Mouse (Mus musculus) lung, embryonic 15.5 days (tissue): Measurements from ENCODE around the gene Rilp. TPM values are rescaled to one million over a fixed set of nuclear protein-coding genes. Genes with fewer than 3 reads are reported as not detected.

Experiments
- ATAC-seq: fragments of 200-750 bp; cut with Nextera tagmentation; 2 replicates; pipeline ENCODE4 v1.8.0; 2017; ENCODE audit warnings: moderate number of reproducible peaks, borderline replicate concordance; ENCODE audit not compliant: low FRiP score, low TSS enrichment; ENCODE audit errors: extremely low read depth
- H3K27ac ChIP-seq: fragments of 300-500 bp; sonication (generic); 2 replicates; pipeline ENCODE4 v1.5.1; 2015; ENCODE audit warnings: moderate library complexity, mild to moderate bottlenecking, inconsistent platforms
- H3K27me3 ChIP-seq: fragments of 300-500 bp; sonication (generic); 2 replicates; pipeline ENCODE4 v1.6.1; 2015; ENCODE audit warnings: inconsistent platforms
- H3K36me3 ChIP-seq: fragments of 300-500 bp; sonication (generic); 2 replicates; pipeline ENCODE4 v1.6.1; 2015; ENCODE audit warnings: inconsistent platforms
- H3K4me1 ChIP-seq: fragments of 300-500 bp; sonication (generic); 2 replicates; pipeline ENCODE4 v1.6.1; 2015; ENCODE audit warnings: inconsistent platforms
- H3K4me2 ChIP-seq: fragments of 300-500 bp; sonication (generic); 2 replicates; pipeline ENCODE4 v1.6.1; 2015; ENCODE audit warnings: inconsistent platforms, mild to moderate bottlenecking, moderate library complexity
- H3K4me3 ChIP-seq: fragments of 300-500 bp; sonication (generic); 2 replicates; pipeline ENCODE4 v1.5.1; 2015; ENCODE audit warnings: mild to moderate bottlenecking, inconsistent platforms
- H3K9ac ChIP-seq: fragments of 300-500 bp; sonication (generic); 2 replicates; pipeline ENCODE4 v1.6.1; 2015; ENCODE audit warnings: inconsistent platforms
- H3K9me3 ChIP-seq: fragments of 300-500 bp; sonication (generic); 2 replicates; pipeline ENCODE4 v1.6.1; 2016; ENCODE audit warnings: inconsistent platforms
- WGBS: fragments of 180-500 bp; shearing (Covaris S2); methylation state at CpG from one replicate; pipeline ENCODE4 v1.1.7; 2015; 5-methylcytosine and 5-hydroxymethylcytosine counted together
- polyA plus RNA-seq: library from polyadenylated mRNA; unstranded; fragments of >200 nt; fragmentation: Nextera tagmentation; extraction: Ambion mirVana; gene quantifications from 2 replicates; pipeline ENCODE4 v1.2.1, GENCODE M21; 2015

The Rilp gene
- polyA plus RNA-seq, 1 experiment from 2014 or later = 0.66 TPM

GRCm38 (mm10) chr11:75529771-75530170 lies 19.9 kb downstream of the Rilp start:
- H3K9me3 ChIP-seq = no peaks in the 10 kb centered on the region
- ATAC-seq = no peak
- no peaks in the 10 kb centered on the region for H3K36me3 ChIP-seq
- H3K27ac ChIP-seq = no peak overlapping the region
- H3K9ac ChIP-seq = no peak overlapping the region
- WGBS = 26% methylated on average over 4 of the region's 4 CpGs
- no peak overlapping the region for H3K4me2 ChIP-seq
- no peaks in the 10 kb centered on the region for H3K27me3 ChIP-seq
- H3K4me1 ChIP-seq = peaks cover 19% of the 10 kb centered on the region
- no peak overlapping the region for H3K4me3 ChIP-seq

GRCm38 (mm10) chr11:75530325-75530724 lies 20.4 kb downstream of the Rilp start:
- peak overlapping the region; percentile 59 for H3K4me3 ChIP-seq

DNA sequence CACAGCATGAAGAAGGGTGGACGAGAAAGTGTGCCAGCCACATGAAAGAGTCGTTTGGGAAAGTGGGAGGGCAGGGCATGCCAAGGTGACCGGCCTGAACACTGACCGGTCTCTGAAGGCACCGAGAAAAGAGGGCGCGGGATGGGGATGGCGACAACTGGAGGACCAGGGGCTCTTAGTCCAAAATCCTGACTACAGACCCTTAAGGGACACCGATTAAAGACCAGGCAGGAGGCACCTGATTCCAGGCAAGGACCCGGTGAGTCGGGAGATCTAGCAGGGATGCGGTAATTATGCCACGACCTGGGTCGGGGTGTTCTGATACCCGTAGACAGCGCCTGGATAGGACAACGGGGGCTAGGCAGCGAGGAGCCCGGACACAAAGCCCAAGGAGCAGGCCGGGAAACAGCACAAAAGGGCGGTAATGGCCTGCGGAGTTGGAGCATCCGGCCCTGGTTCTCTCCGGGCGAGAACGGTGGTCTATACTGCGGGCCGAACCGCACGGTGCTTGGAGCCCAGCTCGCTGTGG lies 21.0 kb downstream of the Rilp start:
- H3K9ac ChIP-seq = peak overlapping the region; percentile 65
- H3K27me3 ChIP-seq = no peaks in the 10 kb centered on the region
- H3K9me3 ChIP-seq = no peaks in the 10 kb centered on the region
- peaks cover 26% of the 10 kb centered on the region for H3K4me1 ChIP-seq
- peak overlapping the region; percentile 98 for H3K4me2 ChIP-seq
- no peak for ATAC-seq
- H3K36me3 ChIP-seq = no peaks in the 10 kb centered on the region
- under 1% methylated on average over 31 of the region's 31 CpGs for WGBS
- H3K4me3 ChIP-seq = peak overlapping the region; percentile 59
- H3K27ac ChIP-seq = peak overlapping the region; percentile 92

More at GRCm38 (mm10) chr11:75530325-75530724, 20.4 kb downstream of the Rilp start:
- peak overlapping the region; percentile 65 for H3K9ac ChIP-seq
- no peaks in the 10 kb centered on the region for H3K36me3 ChIP-seq
- H3K9me3 ChIP-seq = no peaks in the 10 kb centered on the region
- WGBS = under 1% methylated on average over 10 of the region's 10 CpGs
- H3K4me1 ChIP-seq = peaks cover 24% of the 10 kb centered on the region
- H3K4me2 ChIP-seq = peak overlapping the region; percentile 98
- ATAC-seq = peak; percentile 65; the same call in 1 of the 2 replicates
- no peaks in the 10 kb centered on the region for H3K27me3 ChIP-seq
- no peak overlapping the region for H3K27ac ChIP-seq

GRCm38 (mm10) chr11:75531469-75532242 lies 21.8 kb downstream of the Rilp start, which contains the start of gene Slc43a2:
Gene Slc43a2 (plus strand): TSS chr11:75531694.
- peak; percentile 91 for ATAC-seq
- Histone ChIP-seq H3K9me3 (no peaks in the 10 kb centered on the region), H3K36me3 (no peaks in the 10 kb centered on the region)

GRCm38 (mm10) chr11:75532340-75533277 lies 22.7 kb downstream of the Rilp start:
- Histone ChIP-seq H3K9me3 (no peaks in the 10 kb centered on the region), H3K27me3 (no peaks in the 10 kb centered on the region), H3K4me3 (peak overlapping the region; percentile 59), H3K27ac (peak overlapping the region; percentile 92; the same call in 1 of the 2 replicates), H3K4me1 (peaks cover 31% of the 10 kb centered on the region), H3K9ac (peak overlapping the region; percentile 65), H3K36me3 (no peaks in the 10 kb centered on the region), H3K4me2 (peak overlapping the region; percentile 98)
- 10% methylated on average over 38 of the region's 38 CpGs for WGBS
- no peak for ATAC-seq

More at GRCm38 (mm10) chr11:75531469-75532242, 21.8 kb downstream of the Rilp start, which contains the start of gene Slc43a2:
- peak within 1 kb of the TSS; percentile 65 for H3K9ac ChIP-seq
- H3K4me1 ChIP-seq = peaks cover 26% of the 10 kb centered on the region
- H3K4me3 ChIP-seq = peak within 1 kb of the TSS; percentile 59
- under 1% methylated on average over 62 of the region's 62 CpGs for WGBS
- H3K27ac ChIP-seq = peak within 1 kb of the TSS; percentile 92
- H3K4me2 ChIP-seq = peak within 1 kb of the TSS; percentile 98
- no peaks in the 10 kb centered on the region for H3K27me3 ChIP-seq

GRCm38 (mm10) chr11:75533314-75534015 lies 23.6 kb downstream of the Rilp start:
- peak overlapping the region; percentile 59; the same call in 1 of the 2 replicates for H3K4me3 ChIP-seq
- H3K27ac ChIP-seq = 0 out of 2 replicates have a peak overlapping the region, but pooled peaks have one; percentile 44
- no peak for ATAC-seq
- H3K27me3 ChIP-seq = no peaks in the 10 kb centered on the region
- peak overlapping the region; percentile 98 for H3K4me2 ChIP-seq
- WGBS = 66% methylated on average over 6 of the region's 6 CpGs
- H3K36me3 ChIP-seq = no peaks in the 10 kb centered on the region
- H3K9me3 ChIP-seq = no peaks in the 10 kb centered on the region
- peaks cover 39% of the 10 kb centered on the region for H3K4me1 ChIP-seq
- no peak overlapping the region for H3K9ac ChIP-seq

GRCm38 (mm10) chr11:75534286-75535033 lies 24.6 kb downstream of the Rilp start:
- ATAC-seq = no peak
- Histone ChIP-seq H3K36me3 (no peaks in the 10 kb centered on the region), H3K9me3 (no peaks in the 10 kb centered on the region), H3K27ac (no peak overlapping the region), H3K27me3 (no peaks in the 10 kb centered on the region), H3K9ac (no peak overlapping the region), H3K4me3 (no peak overlapping the region), H3K4me2 (no peak overlapping the region), H3K4me1 (peaks cover 44% of the 10 kb centered on the region)
- WGBS = 37% methylated on average over 4 of the region's 4 CpGs

DNA sequence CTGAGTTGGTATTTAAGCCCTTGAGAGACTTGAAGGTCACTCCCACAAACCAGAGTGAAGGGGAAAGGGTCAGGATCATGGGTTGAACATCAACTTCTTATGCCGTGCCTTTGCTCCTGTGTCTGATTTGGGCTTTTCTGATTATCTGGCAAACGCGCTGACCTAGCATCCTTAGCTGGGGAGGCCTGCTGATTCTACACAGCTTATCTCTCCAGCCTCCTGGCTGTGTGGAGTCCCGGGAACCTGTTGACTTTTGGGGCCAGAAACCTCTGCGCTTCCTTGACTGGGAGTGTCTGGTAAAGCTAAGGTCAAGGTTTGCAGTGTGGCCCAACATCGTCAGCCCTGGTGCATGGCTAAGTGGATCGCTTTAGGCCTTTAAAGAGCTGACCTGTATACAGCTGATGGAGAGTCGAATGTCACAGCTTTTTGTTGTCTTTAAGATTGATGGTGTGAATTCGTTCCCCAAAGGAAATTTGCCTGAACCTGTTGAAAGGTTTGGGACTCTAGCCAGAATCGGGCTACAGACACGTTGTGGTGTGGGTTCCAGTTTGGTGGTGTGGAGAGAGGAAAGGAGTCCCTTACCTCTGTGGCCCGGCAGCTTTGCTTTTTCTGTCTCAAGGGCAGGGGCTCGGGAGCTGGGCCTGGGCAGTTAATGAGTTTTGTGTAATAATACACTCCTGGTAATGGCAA lies 25.4 kb downstream of the Rilp start:
- no peaks in the 10 kb centered on the region for H3K36me3 ChIP-seq
- no peak overlapping the region for H3K9ac ChIP-seq
- H3K4me1 ChIP-seq = peaks cover 45% of the 10 kb centered on the region
- no peaks in the 10 kb centered on the region for H3K9me3 ChIP-seq
- 36% methylated on average over 13 of the region's 13 CpGs for WGBS
- H3K27me3 ChIP-seq = no peaks in the 10 kb centered on the region
- ATAC-seq = no peak
- no peak overlapping the region for H3K27ac ChIP-seq
- no peak overlapping the region for H3K4me3 ChIP-seq
- no peak overlapping the region for H3K4me2 ChIP-seq

DNA sequence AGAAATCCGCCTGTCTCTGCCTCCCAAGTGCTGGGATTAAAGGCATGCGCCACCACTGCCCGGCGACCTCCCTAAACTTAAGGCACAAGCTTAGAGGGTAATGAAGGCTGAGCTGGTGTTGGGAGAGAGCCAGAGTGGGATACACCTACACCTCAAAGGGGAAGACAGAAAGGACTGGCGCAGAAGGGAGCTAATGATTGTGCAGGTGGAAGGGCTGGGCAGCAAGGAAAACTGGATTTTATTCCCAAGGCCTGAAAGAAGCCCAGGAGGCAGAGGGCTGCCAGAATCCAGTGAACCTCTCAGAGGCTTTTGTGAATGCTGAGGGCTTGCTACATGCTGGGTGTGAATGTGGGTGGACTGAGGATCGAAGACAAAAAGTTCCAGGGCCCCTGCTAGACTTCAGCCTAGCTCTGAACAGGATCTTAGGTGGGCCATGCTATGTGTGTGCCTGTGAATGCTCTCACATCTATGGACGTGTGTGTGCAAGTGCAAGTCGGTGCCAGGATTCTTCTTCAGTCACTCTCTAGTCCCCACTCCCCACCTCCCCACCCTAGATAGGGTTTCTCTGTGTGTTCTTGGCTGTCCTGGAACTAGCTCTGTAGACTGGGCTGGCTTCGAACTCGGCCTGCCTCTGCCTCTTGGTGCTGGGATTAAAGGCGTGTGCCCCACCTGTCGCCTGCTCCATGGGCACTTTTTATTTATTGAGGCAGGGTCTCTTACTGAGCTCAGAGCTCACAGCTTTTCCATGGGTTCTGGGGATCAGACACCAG lies 26.5 kb downstream of the Rilp start:
- H3K4me3 ChIP-seq = no peak overlapping the region
- no peak overlapping the region for H3K4me2 ChIP-seq
- H3K27me3 ChIP-seq = no peaks in the 10 kb centered on the region
- H3K27ac ChIP-seq = no peak overlapping the region
- ATAC-seq = no peak
- 84% methylated on average over 12 of the region's 12 CpGs for WGBS
- H3K9me3 ChIP-seq = no peaks in the 10 kb centered on the region
- no peak overlapping the region for H3K9ac ChIP-seq
- H3K36me3 ChIP-seq = no peaks in the 10 kb centered on the region
- peaks cover 55% of the 10 kb centered on the region for H3K4me1 ChIP-seq

DNA sequence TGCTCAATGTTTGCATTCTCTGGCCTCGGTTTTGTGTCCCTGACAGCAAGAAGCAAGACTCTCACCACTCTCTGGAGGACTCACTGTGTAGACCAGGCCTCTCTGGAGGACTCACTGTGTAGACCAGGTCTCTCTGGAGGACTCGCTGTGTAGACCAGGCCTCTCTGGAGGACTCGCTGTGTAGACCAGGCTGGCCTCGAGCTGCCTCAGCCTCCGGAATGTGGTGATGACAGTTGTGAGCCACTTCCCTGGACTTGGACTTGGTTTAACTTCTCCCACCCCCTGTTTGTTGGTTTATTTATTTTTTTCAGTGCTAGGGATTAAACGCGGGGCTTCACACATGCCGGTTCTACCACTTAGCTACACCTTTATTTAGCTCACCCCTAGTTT lies 27.1 kb downstream of the Rilp start:
- Histone ChIP-seq H3K9me3 (no peaks in the 10 kb centered on the region), H3K9ac (no peak overlapping the region), H3K27me3 (no peaks in the 10 kb centered on the region), H3K4me3 (no peak overlapping the region), H3K27ac (no peak overlapping the region), H3K4me1 (peaks cover 54% of the 10 kb centered on the region), H3K36me3 (no peaks in the 10 kb centered on the region), H3K4me2 (no peak overlapping the region)
- ATAC-seq = no peak
- 79% methylated on average over 8 of the region's 8 CpGs for WGBS
